Mouse (Mus musculus) neural tube, embryonic 14.5 days (tissue): ENCODE measurements around the gene Olfr985. TPM values are rescaled to one million over a fixed set of nuclear protein-coding genes. Genes with fewer than 3 reads are reported as not detected.
A peak's percentile ranks its signal among the peaks of the same experiment; 100 is the strongest.

Source experiments
- ATAC-seq: fragments of 200-750 bp; cut with Nextera tagmentation; 2 replicates; pipeline ENCODE4 v1.8.0; 2017; ENCODE audit warnings: low read depth, mild to moderate bottlenecking, moderate TSS enrichment, moderate library complexity
- H3K27ac ChIP-seq: fragments of 300-500 bp; sonication (generic); 2 replicates; pipeline ENCODE4 v1.5.1; 2014; ENCODE audit warnings: low read depth, mild to moderate bottlenecking, control low read depth, low read length, moderate library complexity, mixed read lengths
- H3K27me3 ChIP-seq: fragments of 300-500 bp; sonication (generic); 2 replicates; pipeline ENCODE4 v1.6.1; 2014; ENCODE audit warnings: low read length; ENCODE audit not compliant: control insufficient read depth, insufficient read depth
- H3K36me3 ChIP-seq: fragments of 300-500 bp; sonication (generic); 2 replicates; pipeline ENCODE4 v1.6.1; 2014; ENCODE audit warnings: low read length, mixed read lengths; ENCODE audit not compliant: control insufficient read depth, insufficient read depth
- H3K4me1 ChIP-seq: fragments of 300-500 bp; sonication (generic); 2 replicates; pipeline ENCODE4 v1.6.1; 2014; ENCODE audit warnings: low read length; ENCODE audit not compliant: control insufficient read depth, insufficient read depth
- H3K4me2 ChIP-seq: fragments of 300-500 bp; sonication (generic); 2 replicates; pipeline ENCODE4 v1.6.1; 2014; ENCODE audit warnings: mild to moderate bottlenecking, low read depth, low read length, control low read depth
- H3K4me3 ChIP-seq: fragments of 300-500 bp; sonication (generic); 2 replicates; pipeline ENCODE4 v1.5.1; 2014; ENCODE audit warnings: low read depth, low read length, control low read depth, mixed read lengths
- H3K9ac ChIP-seq: fragments of 300-500 bp; sonication (generic); replicated peaks from 2 replicates; pipeline ENCODE4 v1.6.1; 2014; ENCODE audit warnings: low read depth, mild to moderate bottlenecking, control low read depth, low read length, mixed read lengths
- H3K9me3 ChIP-seq: fragments of 300-500 bp; sonication (generic); 2 replicates; pipeline ENCODE4 v1.6.1; 2016; ENCODE audit warnings: low read length; ENCODE audit not compliant: control insufficient read depth
- WGBS: fragments of 180-500 bp; shearing (Covaris S2); extraction: QIAGEN DNeasy Blood & Tissue Kit; methylation state at CpG from one replicate; pipeline ENCODE4 v1.1.7; 2014; 5-methylcytosine and 5-hydroxymethylcytosine counted together
- polyA plus RNA-seq: library from polyadenylated mRNA; unstranded; fragments of >200 nt; fragmentation: Nextera tagmentation; extraction: Ambion mirVana; gene quantifications from 2 replicates; pipeline ENCODE4 v1.2.1, GENCODE M21; 2014

Gene Olfr985
- polyA plus RNA-seq, result not detected in 2 replicates

DNA sequence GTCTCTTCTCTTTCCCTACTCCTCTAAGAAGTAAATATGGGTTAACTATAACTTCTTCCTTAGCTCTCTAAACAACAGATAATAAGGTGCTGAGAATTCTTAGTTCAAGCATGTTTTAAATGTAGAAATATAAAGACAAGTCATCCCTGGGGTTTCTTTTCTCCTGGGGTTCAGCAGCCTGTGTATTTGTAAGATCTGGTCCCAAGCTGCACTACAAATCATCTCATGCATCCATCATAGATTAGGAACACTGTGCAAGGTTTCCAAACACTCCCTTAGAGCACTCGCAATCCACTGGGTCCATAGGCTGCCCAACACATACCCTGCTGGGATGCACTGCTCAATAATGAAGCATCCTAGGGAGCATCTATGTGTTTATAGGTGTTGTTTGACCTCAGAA lies at the start of gene Olfr985:
TSS of gene Olfr985 (minus strand) at position 101 of the 400 bp plus-strand sequence.
- H3K4me3 ChIP-seq, result no peak within 1 kb of the TSS
- H3K27ac ChIP-seq, result no peak within 1 kb of the TSS
- H3K4me1 ChIP-seq, result no peaks in the 10 kb centered on the region
- H3K9me3 ChIP-seq, result no peaks in the 10 kb centered on the region
- no peak within 1 kb of the TSS for H3K9ac ChIP-seq
- H3K4me2 ChIP-seq, result no peak within 1 kb of the TSS
- WGBS, result 95% methylated on average over 1 of the region's 1 CpGs
- no peaks in the 10 kb centered on the region for H3K27me3 ChIP-seq
- no peaks in the 10 kb centered on the region for H3K36me3 ChIP-seq
- no peak for ATAC-seq

DNA sequence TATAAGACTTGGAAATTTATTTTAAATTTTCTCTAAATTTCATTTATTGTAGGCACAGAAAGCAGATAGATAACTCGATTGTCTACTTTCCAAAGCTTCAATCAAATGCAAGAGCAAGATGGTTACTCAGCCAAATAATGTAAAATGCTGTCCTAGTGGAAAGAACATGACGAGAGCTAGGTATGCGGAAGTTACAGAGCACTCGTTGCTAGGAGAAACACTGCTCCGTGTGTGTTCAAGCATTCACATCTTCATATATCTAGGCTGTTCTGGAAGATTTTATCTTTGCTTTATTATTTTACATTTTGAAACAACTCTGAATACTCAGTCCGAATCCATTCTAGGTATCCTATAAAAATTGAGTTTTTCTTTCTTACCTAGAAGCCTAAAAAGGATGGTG lies 47.0 kb upstream of the Olfr985 start:
- H3K4me3 ChIP-seq, result no peak overlapping the region
- H3K27me3 ChIP-seq, result no peaks in the 10 kb centered on the region
- WGBS, result 87% methylated on average over 6 of the region's 6 CpGs
- no peaks in the 10 kb centered on the region for H3K9me3 ChIP-seq
- no peak overlapping the region for H3K4me2 ChIP-seq
- H3K36me3 ChIP-seq, result no peaks in the 10 kb centered on the region
- no peak for ATAC-seq
- H3K9ac ChIP-seq, result no peak overlapping the region
- no peaks in the 10 kb centered on the region for H3K4me1 ChIP-seq
- no peak overlapping the region for H3K27ac ChIP-seq

DNA sequence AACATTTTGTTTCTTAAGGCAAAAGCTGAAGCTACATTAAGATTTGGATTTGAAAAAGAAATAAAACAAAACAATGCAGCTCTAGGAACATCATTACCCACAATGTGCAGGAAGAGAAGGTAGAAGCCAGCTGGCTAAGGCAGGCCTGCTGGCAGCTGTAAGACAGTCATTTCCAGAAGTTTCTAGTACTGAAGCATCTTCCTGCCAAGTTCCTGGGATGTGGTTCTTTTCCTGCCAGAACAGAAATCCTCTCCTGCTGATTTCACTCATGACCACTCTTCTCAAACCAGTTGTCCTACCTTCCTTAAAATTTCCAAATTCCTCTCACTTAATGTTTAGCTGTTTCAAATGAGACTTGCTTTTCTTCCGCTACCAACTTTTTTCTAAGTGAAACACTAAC lies 36.5 kb upstream of the Olfr985 start:
- Histone ChIP-seq H3K4me3 (no peak overlapping the region), H3K27me3 (no peaks in the 10 kb centered on the region), H3K9ac (no peak overlapping the region), H3K4me1 (no peaks in the 10 kb centered on the region), H3K9me3 (no peaks in the 10 kb centered on the region), H3K27ac (no peak overlapping the region), H3K4me2 (no peak overlapping the region), H3K36me3 (no peaks in the 10 kb centered on the region)
- no peak for ATAC-seq
- 93% methylated on average over 1 of the region's 1 CpGs for WGBS

DNA sequence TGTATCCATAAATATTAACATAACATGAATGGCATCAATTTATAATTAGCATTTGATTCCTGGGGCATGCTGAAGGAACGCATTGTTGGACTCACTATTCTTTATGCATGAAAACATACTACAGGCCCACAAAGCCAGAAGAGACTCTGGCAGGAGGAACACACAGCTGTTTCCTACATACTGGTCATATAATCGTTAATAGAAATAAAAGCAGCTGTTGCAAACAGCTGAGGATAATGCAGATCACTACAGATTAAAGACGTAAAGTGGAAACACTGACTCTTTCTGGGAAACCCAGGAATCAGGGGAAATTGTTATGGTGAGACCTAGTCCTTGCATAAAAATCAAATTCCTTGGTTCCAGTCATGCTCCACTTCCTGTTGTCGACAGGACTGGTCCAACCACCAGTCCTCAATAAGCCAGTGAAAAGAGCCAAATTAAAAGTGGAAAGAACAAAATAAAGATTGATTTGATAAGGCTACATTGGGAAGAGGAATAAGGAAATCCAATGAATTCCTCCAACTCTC lies 25.2 kb upstream of the Olfr985 start:
- no peaks in the 10 kb centered on the region for H3K27me3 ChIP-seq
- WGBS, result 80% methylated on average over 4 of the region's 4 CpGs
- H3K36me3 ChIP-seq, result no peaks in the 10 kb centered on the region
- no peaks in the 10 kb centered on the region for H3K9me3 ChIP-seq
- no peak overlapping the region for H3K9ac ChIP-seq
- H3K27ac ChIP-seq, result no peak overlapping the region
- H3K4me3 ChIP-seq, result no peak overlapping the region
- H3K4me1 ChIP-seq, result no peaks in the 10 kb centered on the region
- no peak for ATAC-seq
- no peak overlapping the region for H3K4me2 ChIP-seq

DNA sequence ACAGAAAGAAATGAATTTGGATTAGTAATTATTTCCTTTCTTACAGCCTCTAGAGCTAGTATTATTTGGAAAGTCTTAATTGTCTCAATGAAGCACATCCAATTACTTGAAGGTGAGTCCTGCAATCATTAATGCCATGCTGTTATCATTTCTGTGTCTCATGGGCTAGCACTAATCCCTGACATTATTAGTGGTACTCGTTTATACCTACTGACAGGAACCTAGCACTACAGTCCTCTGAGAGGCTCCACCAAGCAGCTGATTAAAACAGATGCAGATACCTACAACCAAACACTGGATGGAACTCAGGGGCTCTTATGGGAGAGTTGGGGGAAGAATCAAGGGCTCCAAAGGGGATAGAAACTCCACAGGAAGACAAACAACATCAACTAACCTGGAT lies 11.6 kb upstream of the Olfr985 start:
- peak; percentile 44; the same call in 1 of the 2 replicates for ATAC-seq

DNA sequence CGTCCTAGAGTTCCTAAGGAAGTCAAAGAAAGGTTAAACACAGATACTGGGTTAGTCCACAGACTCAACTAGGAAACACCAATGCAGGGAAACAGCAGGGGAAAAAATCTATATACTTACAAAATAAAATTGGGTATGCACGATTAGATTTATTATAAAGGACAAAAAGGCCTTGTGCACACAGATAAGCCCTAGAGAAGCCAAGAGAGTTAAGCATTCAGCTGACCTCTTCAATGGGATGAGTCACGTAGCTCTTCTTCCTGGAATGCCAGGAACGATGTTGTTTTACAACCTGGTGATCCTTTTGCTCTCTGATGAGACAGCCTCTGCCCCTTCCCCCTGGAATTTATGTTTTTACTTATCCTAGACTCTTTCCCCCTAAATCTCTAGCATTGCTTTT lies 9.5 kb upstream of the Olfr985 start:
- ATAC-seq, result no peak
- H3K27me3 ChIP-seq, result no peaks in the 10 kb centered on the region
- 58% methylated on average over 4 of the region's 4 CpGs for WGBS
- no peaks in the 10 kb centered on the region for H3K9me3 ChIP-seq
- H3K4me3 ChIP-seq, result no peak overlapping the region
- H3K9ac ChIP-seq, result no peak overlapping the region
- no peak overlapping the region for H3K27ac ChIP-seq
- no peaks in the 10 kb centered on the region for H3K36me3 ChIP-seq
- H3K4me2 ChIP-seq, result no peak overlapping the region
- H3K4me1 ChIP-seq, result no peaks in the 10 kb centered on the region

More for the DNA sequence above, 11.6 kb upstream of the Olfr985 start:
- H3K9me3 ChIP-seq, result no peaks in the 10 kb centered on the region
- no peak overlapping the region for H3K27ac ChIP-seq
- H3K9ac ChIP-seq, result no peak overlapping the region
- H3K36me3 ChIP-seq, result no peaks in the 10 kb centered on the region
- H3K4me1 ChIP-seq, result no peaks in the 10 kb centered on the region
- no peaks in the 10 kb centered on the region for H3K27me3 ChIP-seq
- 55% methylated on average over 1 of the region's 1 CpGs for WGBS
- no peak overlapping the region for H3K4me2 ChIP-seq
- H3K4me3 ChIP-seq, result no peak overlapping the region

DNA sequence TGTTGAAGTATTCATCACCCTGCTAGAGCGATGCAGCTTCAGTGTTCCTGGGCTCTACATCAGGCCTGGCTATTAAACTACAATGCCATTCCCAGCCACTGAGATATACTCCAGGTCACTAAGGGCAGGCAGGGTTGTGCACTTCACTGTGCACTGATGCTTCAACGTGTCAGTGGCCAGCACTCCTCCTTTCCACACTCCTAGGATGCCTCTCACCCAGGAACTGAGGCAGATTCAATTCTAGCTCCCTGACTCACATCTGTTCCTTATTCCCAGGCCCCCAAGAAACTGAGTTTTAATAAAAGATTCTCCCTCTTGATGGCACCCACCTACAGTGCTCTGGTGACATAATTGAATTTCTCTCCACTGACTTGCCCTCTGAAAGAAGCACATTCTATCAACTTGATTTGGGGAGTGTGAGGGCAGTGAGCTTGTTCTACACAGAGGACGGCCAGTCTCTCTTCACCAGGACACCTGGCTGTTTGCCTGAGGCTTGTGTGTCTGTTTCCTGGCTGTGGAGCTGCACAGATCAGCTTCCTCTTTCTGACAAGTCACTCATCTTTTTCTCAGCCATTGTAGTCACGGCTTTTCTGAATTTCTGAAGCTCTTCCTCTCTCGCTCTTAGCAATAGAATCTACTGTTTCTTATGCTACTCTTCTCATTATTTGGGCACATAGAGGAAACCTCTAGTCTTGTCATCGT lies 7.2 kb upstream of the Olfr985 start:
- Histone ChIP-seq H3K9ac (no peak overlapping the region), H3K4me1 (no peaks in the 10 kb centered on the region), H3K27ac (no peak overlapping the region), H3K36me3 (no peaks in the 10 kb centered on the region), H3K4me3 (no peak overlapping the region), H3K4me2 (no peak overlapping the region), H3K9me3 (no peaks in the 10 kb centered on the region), H3K27me3 (no peaks in the 10 kb centered on the region)
- 82% methylated on average over 6 of the region's 6 CpGs for WGBS
- ATAC-seq, result no peak

DNA sequence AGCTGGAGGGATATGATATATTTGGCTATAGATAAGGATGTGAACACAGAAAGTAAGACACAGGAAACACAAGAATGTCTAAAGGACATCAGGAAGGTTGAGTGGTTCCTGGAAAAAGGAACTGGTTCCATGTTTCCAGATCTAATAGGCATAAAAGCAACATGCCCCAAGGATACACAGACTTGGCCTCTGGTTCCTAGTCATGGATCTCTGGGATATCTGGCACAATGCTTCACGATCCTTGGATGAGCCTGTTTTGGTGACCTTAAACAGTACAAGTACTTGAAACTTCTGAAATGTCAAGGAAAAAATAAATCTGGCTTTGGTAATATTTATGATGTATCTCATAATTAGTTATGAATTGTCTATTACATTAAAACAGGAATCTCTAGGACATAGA lies 572 bp upstream of the Olfr985 start:
- no peak overlapping the region for H3K4me2 ChIP-seq
- ATAC-seq, result no peak
- H3K27me3 ChIP-seq, result no peaks in the 10 kb centered on the region
- no peaks in the 10 kb centered on the region for H3K9me3 ChIP-seq
- H3K4me1 ChIP-seq, result no peaks in the 10 kb centered on the region
- 97% methylated on average over 1 of the region's 1 CpGs for WGBS
- no peak overlapping the region for H3K27ac ChIP-seq
- no peak overlapping the region for H3K4me3 ChIP-seq
- H3K9ac ChIP-seq, result no peak overlapping the region
- H3K36me3 ChIP-seq, result no peaks in the 10 kb centered on the region

DNA sequence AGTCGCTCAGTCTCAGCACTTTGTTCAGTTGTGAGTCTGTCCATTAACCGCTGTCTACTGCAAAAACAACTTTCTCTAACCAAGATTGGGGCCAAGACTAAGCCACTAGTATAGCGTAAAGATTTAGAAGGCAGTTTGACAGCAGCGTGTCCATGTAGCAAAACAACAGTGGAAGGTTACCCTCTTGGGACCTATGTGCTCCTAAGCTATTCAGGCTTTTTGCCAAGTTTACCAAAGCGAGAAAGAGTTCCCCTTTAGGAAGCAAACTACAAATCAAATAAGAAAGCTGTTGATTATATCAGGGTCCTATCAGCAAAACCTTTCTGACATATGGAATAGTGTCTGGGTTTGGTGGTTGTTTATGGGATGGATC lies 12.7 kb downstream of the Olfr985 start:
- H3K4me3 ChIP-seq, result no peak overlapping the region
- H3K36me3 ChIP-seq, result no peaks in the 10 kb centered on the region
- H3K27ac ChIP-seq, result no peak overlapping the region
- H3K4me1 ChIP-seq, result no peaks in the 10 kb centered on the region
- ATAC-seq, result no peak
- no peaks in the 10 kb centered on the region for H3K9me3 ChIP-seq
- no peaks in the 10 kb centered on the region for H3K27me3 ChIP-seq
- WGBS, result 73% methylated on average over 5 of the region's 5 CpGs
- no peak overlapping the region for H3K4me2 ChIP-seq
- H3K9ac ChIP-seq, result no peak overlapping the region
